Mouse (Mus musculus): Measurements from ENCODE around the gene Wrnip1. TPM values are rescaled to one million over a fixed set of nuclear protein-coding genes. Genes with fewer than 3 reads are reported as not detected.
A peak's percentile ranks its signal among the peaks of the same experiment; 100 is the strongest.

Wrnip1 gene
- total RNA-seq, 2 experiments from 2014 or later: 44.9 TPM

GRCm38 (mm10) chr13:32803701-32804345 is 2.0 kb downstream of the Wrnip1 start:
- no peak for DNase-seq (ENCODE audit: low spot score in 2 of 2)

- DNase-seq (ENCODE audit: low spot score in 2 of 2): no peak
Measured at GRCm38 (mm10) chr13:32806820-32807219, 5.0 kb downstream of the Wrnip1 start.

- no peak for DNase-seq (ENCODE audit: low spot score in 2 of 2)
Measured at GRCm38 (mm10) chr13:32807624-32808023, 5.8 kb downstream of the Wrnip1 start.

- DNase-seq (ENCODE audit: low spot score in 2 of 2): no peak
Measured at GRCm38 (mm10) chr13:32819241-32819640, 17.4 kb downstream of the Wrnip1 start.

GRCm38 (mm10) chr13:32819926-32820325 is 18.1 kb downstream of the Wrnip1 start:
- no peak for DNase-seq (ENCODE audit: low spot score in 2 of 2)

- no peak for DNase-seq (ENCODE audit: low spot score in 2 of 2)
Measured at GRCm38 (mm10) chr13:32821671-32822070, 19.8 kb downstream of the Wrnip1 start.

GRCm38 (mm10) chr13:32823126-32823525 is 21.3 kb downstream of the Wrnip1 start:
- no peak for DNase-seq (ENCODE audit: low spot score in 2 of 2)

- DNase-seq (ENCODE audit: low spot score in 2 of 2): no peak
Measured at GRCm38 (mm10) chr13:32824377-32825330, 22.8 kb downstream of the Wrnip1 start.

- no peak for DNase-seq (ENCODE audit: low spot score in 2 of 2)
Measured at GRCm38 (mm10) chr13:32825546-32825945, 23.7 kb downstream of the Wrnip1 start.

GRCm38 (mm10) chr13:32827111-32827822 is 25.4 kb downstream of the Wrnip1 start:
- no peak for DNase-seq (ENCODE audit: low spot score in 2 of 2)

- DNase-seq (ENCODE audit: low spot score in 2 of 2): peak; percentile 27 to 56
Measured at GRCm38 (mm10) chr13:32827951-32828350, 26.1 kb downstream of the Wrnip1 start.

- DNase-seq (ENCODE audit: low spot score in 2 of 2): no peak
Measured at GRCm38 (mm10) chr13:32828886-32829285, 27.0 kb downstream of the Wrnip1 start.

- DNase-seq (ENCODE audit: low spot score in 2 of 2): no peak
Measured at GRCm38 (mm10) chr13:32831505-32832273, 29.9 kb downstream of the Wrnip1 start.

- no peak for DNase-seq (ENCODE audit: low spot score in 2 of 2)
Measured at GRCm38 (mm10) chr13:32832776-32833175, 30.9 kb downstream of the Wrnip1 start.

- no peak for DNase-seq (ENCODE audit: low spot score in 2 of 2)
Measured at GRCm38 (mm10) chr13:32833237-32833636, 31.4 kb downstream of the Wrnip1 start.

GRCm38 (mm10) chr13:32834513-32834912 is 32.7 kb downstream of the Wrnip1 start:
- no peak for DNase-seq (ENCODE audit: low spot score in 2 of 2)

- DNase-seq (ENCODE audit: low spot score in 2 of 2): no peak
Measured at GRCm38 (mm10) chr13:32839314-32839713, 37.5 kb downstream of the Wrnip1 start.

- DNase-seq (ENCODE audit: low spot score in 2 of 2): no peak
Measured at GRCm38 (mm10) chr13:32841349-32841748, 39.5 kb downstream of the Wrnip1 start.

- no peak for DNase-seq (ENCODE audit: low spot score in 2 of 2)
Measured at GRCm38 (mm10) chr13:32846221-32846620, 44.4 kb downstream of the Wrnip1 start.

GRCm38 (mm10) chr13:32849092-32849491 is 47.3 kb downstream of the Wrnip1 start:
- no peak for DNase-seq (ENCODE audit: low spot score in 2 of 2)
